Mouse (Mus musculus): ENCODE data around the gene Zc3h7b. TPM values are rescaled to one million over a fixed set of nuclear protein-coding genes. Genes with fewer than 3 reads are reported as not detected.
"Not testable (repeated sequence)": the region's sequence is repeated elsewhere in the genome, so short reads cannot be mapped to it uniquely, and the experiment has no call there.

Zc3h7b gene
- polyA plus RNA-seq, 2 experiments, result 4.0 to 5.7 TPM

DNA sequence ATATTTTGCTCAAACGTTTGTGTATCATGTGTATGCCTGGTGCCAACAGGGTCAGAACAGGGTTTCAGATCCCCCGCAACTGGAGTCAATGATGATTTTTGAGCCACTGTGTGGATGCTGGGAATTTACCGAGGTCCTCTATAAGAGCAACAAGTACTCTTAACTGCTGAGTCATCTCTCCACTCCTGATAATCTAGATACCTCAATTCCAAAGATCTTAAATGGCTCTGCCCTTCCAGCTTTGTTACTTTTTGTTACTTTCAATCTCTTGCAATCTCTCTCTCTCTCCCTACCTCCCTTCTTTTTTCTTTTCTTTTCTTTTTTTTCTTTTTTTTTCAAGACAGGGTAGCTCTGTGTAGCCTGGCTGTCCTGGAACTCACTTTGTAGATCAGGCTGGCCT lies 9.8 kb upstream of the Zc3h7b start:
- H3K4me3 ChIP-seq (ENCODE audit: insufficient read depth in 1 of 2, low read depth in 2 of 2, low read length in 2 of 2), result no peak overlapping the region
- H3K9ac ChIP-seq (replicated peaks), result no peak overlapping the region
- DNase-seq (ENCODE audit: low read depth in 3 of 3, low spot score in 3 of 3) (no peak), ATAC-seq (ENCODE audit: insufficient read depth) (no peak)
- H3K27ac ChIP-seq, result no peak overlapping the region
- 36% methylated on average over 3 of the region's 3 CpGs for WGBS (ENCODE audit: insufficient replicate concordance)
- H3K36me3 ChIP-seq (replicated peaks; ENCODE audit: control insufficient read depth, insufficient read depth, low read depth), result no peaks in the 10 kb centered on the region
- H3K9me3 ChIP-seq (ENCODE audit: control insufficient read depth, low read length), result no peaks in the 10 kb centered on the region
- peaks cover 0 to 1% of the 10 kb centered on the region in 2 experiments; a peak in 2 of 4 replicates for H3K4me1 ChIP-seq (replicated peaks; ENCODE audit: control insufficient read depth in 2 of 2, insufficient read depth in 2 of 2, low read length in 1 of 2)
- no peak overlapping the region for H3K4me2 ChIP-seq (ENCODE audit: low read depth)
- no peaks in the 10 kb centered on the region for H3K27me3 ChIP-seq (ENCODE audit: control insufficient read depth, insufficient read depth, low read length)
- no peak for TF ChIP-seq EP300 (IDR thresholded peaks at IDR 0.05; ENCODE audit: low read depth)
- no peak for TF ChIP-seq CTCF (IDR thresholded peaks at IDR 0.05; ENCODE audit: low read depth)

DNA sequence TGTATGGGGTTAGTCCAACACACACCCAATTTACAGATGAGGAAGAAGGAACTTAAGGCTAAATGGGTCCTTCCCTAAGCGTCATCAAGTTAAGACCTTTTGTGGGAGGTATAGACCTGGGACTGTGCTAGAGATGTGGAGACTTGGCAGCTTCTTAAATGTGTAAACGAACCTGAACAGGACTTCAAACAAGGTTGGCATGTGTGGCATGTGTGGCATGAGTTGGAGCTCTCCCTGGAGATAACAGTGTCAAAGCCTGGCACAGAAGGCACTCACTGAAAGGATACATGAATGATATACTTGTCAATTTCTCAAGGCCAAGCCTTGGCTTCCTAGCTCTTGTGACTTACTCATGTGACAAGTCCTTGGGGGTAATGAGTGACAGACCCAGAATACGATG lies 5.6 kb upstream of the Zc3h7b start:
- Histone ChIP-seq H3K9me3 (ENCODE audit: control insufficient read depth, low read length) (no peaks in the 10 kb centered on the region), H3K27me3 (ENCODE audit: control insufficient read depth, insufficient read depth, low read length) (no peaks in the 10 kb centered on the region), H3K27ac (no peak overlapping the region), H3K4me1 (replicated peaks; ENCODE audit: control insufficient read depth in 2 of 2, insufficient read depth in 2 of 2, low read length in 1 of 2) (no peaks in the 10 kb centered on the region; a peak in 1 of 4 replicates), H3K4me2 (ENCODE audit: low read depth) (no peak overlapping the region), H3K4me3 (ENCODE audit: insufficient read depth in 1 of 2, low read depth in 2 of 2, low read length in 2 of 2) (no peak overlapping the region), H3K36me3 (replicated peaks; ENCODE audit: control insufficient read depth, insufficient read depth, low read depth) (no peaks in the 10 kb centered on the region), H3K9ac (replicated peaks) (no peak overlapping the region)
- WGBS (ENCODE audit: insufficient replicate concordance), result 57% methylated on average over 3 of the region's 3 CpGs
- DNase-seq (ENCODE audit: low read depth in 3 of 3, low spot score in 3 of 3), result no peak
- no peak for ATAC-seq (ENCODE audit: insufficient read depth)
- TF ChIP-seq EP300 (IDR thresholded peaks at IDR 0.05; ENCODE audit: low read depth) (no peak), CTCF (IDR thresholded peaks at IDR 0.05; ENCODE audit: low read depth) (no peak)

DNA sequence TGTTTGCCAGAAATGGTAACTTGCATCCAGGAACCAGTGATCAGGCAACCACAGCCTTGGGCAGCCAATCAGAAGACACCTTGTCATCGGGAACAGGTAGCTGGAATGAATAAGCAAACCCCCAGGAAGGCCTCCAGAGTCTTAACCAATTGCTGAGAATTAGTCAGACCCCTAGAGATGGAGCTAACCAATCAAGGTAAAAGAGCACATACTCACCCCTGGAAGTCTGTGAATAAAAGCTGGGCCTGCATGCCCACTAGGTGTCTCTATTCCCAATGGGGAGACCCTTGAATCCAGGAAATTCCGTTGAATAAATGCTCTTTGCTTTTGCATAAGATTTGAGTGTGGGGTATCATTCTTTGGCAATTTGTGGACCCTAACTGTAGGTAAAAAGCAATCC lies 4.9 kb upstream of the Zc3h7b start:
- H3K27me3 ChIP-seq (ENCODE audit: control insufficient read depth, insufficient read depth, low read length), result no peaks in the 10 kb centered on the region
- DNase-seq (ENCODE audit: low read depth in 3 of 3, low spot score in 3 of 3), result no peak
- H3K4me2 ChIP-seq (ENCODE audit: low read depth), result no peak overlapping the region
- H3K9ac ChIP-seq (replicated peaks), result no peak overlapping the region
- H3K4me1 ChIP-seq (replicated peaks; ENCODE audit: control insufficient read depth in 2 of 2, insufficient read depth in 2 of 2, low read length in 1 of 2), result no peaks in the 10 kb centered on the region; a peak in 1 of 4 replicates
- H3K9me3 ChIP-seq (ENCODE audit: control insufficient read depth, low read length), result no peaks in the 10 kb centered on the region
- ATAC-seq (ENCODE audit: insufficient read depth), result no peak
- H3K4me3 ChIP-seq (ENCODE audit: insufficient read depth in 1 of 2, low read depth in 2 of 2, low read length in 2 of 2), result no peak overlapping the region
- 22% methylated on average over 2 of the region's 2 CpGs for WGBS (ENCODE audit: insufficient replicate concordance)
- H3K36me3 ChIP-seq (replicated peaks; ENCODE audit: control insufficient read depth, insufficient read depth, low read depth), result no peaks in the 10 kb centered on the region
- TF ChIP-seq CTCF (IDR thresholded peaks at IDR 0.05; ENCODE audit: low read depth), result peak; percentile 25; the same call in 1 of the 2 replicates
- TF ChIP-seq EP300 (IDR thresholded peaks at IDR 0.05; ENCODE audit: low read depth), result no peak
- H3K27ac ChIP-seq, result no peak overlapping the region

DNA sequence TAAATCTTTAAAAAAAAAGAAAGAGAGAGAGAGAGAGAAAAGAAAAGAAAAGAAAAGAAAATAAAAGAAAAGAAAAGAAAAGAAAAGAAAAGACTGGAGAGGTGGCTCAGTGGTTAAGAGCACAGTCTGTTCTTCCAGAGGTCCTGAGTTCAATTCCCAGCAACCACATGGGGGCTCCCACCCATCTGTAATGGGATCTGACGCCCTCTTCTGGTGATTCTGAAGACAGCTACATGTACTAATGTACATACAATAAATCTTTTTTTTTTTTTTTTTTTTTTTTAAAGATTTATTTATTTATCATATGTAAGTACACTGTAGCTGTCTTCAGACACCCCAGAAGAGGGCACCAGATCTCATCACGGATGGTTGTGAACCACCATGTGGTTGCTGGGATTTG lies 2.5 kb upstream of the Zc3h7b start:
- H3K36me3 ChIP-seq (replicated peaks; ENCODE audit: control insufficient read depth, insufficient read depth, low read depth); H3K9me3 ChIP-seq (ENCODE audit: control insufficient read depth, low read length); H3K4me1 ChIP-seq (replicated peaks; ENCODE audit: control insufficient read depth in 2 of 2, insufficient read depth in 2 of 2, low read length in 1 of 2); H3K27me3 ChIP-seq (ENCODE audit: control insufficient read depth, insufficient read depth, low read length); H3K4me2 ChIP-seq (ENCODE audit: low read depth); H3K9ac ChIP-seq (replicated peaks); DNase-seq (ENCODE audit: low read depth in 3 of 3, low spot score in 3 of 3); ATAC-seq (ENCODE audit: insufficient read depth); H3K4me3 ChIP-seq (ENCODE audit: insufficient read depth in 1 of 2, low read depth in 2 of 2, low read length in 2 of 2); H3K27ac ChIP-seq: not testable (repeated sequence)
- 4% methylated on average over 1 of the region's 2 CpGs for WGBS (ENCODE audit: insufficient replicate concordance)
- peak; percentile 23; the same call in 1 of the 2 replicates for TF ChIP-seq CTCF (IDR thresholded peaks at IDR 0.05; ENCODE audit: low read depth)

DNA sequence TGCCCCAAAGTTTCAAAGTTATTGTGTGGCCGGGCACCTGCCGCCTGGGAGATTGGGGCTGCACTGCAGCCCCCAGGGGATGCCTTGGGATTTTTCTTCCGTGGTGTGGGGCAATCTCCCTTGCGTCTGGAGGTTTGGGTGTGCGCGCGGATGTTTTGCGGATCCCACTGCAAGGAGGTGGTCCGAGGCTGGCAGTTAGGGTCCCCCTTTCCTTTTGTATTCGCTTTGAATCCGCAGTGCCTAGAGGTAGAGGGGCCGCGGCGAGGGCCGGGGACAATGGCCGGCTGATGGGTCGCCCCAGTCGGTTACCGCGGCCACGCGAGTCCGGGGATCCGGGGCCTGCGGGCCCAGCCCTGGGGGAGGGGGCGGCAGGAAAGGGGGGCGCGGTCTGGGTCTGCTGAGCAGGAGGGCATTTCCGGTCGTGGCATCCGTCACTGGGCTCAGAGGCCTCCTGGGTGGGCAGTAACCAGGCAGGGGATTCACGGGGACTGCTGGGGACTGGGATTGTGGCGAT lies 801 bp downstream of the Zc3h7b start:
- no peak for DNase-seq (ENCODE audit: low read depth in 3 of 3, low spot score in 3 of 3)

More for the DNA sequence above, 801 bp downstream of the Zc3h7b start:
- no peak overlapping the region; the same call in 1 of the 2 replicates for H3K27ac ChIP-seq
- peak; percentile 38; the same call in 1 of the 2 replicates for ATAC-seq (ENCODE audit: insufficient read depth)
- no peaks in the 10 kb centered on the region for H3K36me3 ChIP-seq (replicated peaks; ENCODE audit: control insufficient read depth, insufficient read depth, low read depth)
- H3K9me3 ChIP-seq (ENCODE audit: control insufficient read depth, low read length), result no peaks in the 10 kb centered on the region
- WGBS (ENCODE audit: insufficient replicate concordance), result 1% methylated on average over 33 of the region's 33 CpGs
- H3K27me3 ChIP-seq (ENCODE audit: control insufficient read depth, insufficient read depth, low read length), result no peaks in the 10 kb centered on the region
- peak overlapping the region; percentile 79 for H3K9ac ChIP-seq (replicated peaks)
- H3K4me3 ChIP-seq (ENCODE audit: insufficient read depth in 1 of 2, low read depth in 2 of 2, low read length in 2 of 2), result peak overlapping the region; percentile 79 to 87
- H3K4me1 ChIP-seq (replicated peaks; ENCODE audit: control insufficient read depth in 2 of 2, insufficient read depth in 2 of 2, low read length in 1 of 2), result no peaks in the 10 kb centered on the region; a peak in 1 of 4 replicates
- TF ChIP-seq CTCF (IDR thresholded peaks at IDR 0.05; ENCODE audit: low read depth) (no peak), EP300 (IDR thresholded peaks at IDR 0.05; ENCODE audit: low read depth) (no peak)
- H3K4me2 ChIP-seq (ENCODE audit: low read depth), result peak overlapping the region; percentile 81
